Mouse (Mus musculus) heart, embryonic 14.5 days (tissue): ENCODE measurements around the gene Tasp1. TPM values are rescaled to one million over a fixed set of nuclear protein-coding genes. Genes with fewer than 3 reads are reported as not detected.
"Not testable (repeated sequence)": the region's sequence is repeated elsewhere in the genome, so short reads cannot be mapped to it uniquely, and the experiment has no call there.

Experiments
- ATAC-seq: fragments of 200-750 bp; cut with Nextera tagmentation; 2 replicates; pipeline ENCODE4 v1.8.0; 2017; ENCODE audit warnings: low read depth, moderate TSS enrichment; ENCODE audit not compliant: insufficient number of reproducible peaks, insufficient read depth, low FRiP score
- H3K27ac ChIP-seq, 2 experiments: fragments of 200-500 bp in 1 of 2; fragments of 300-500 bp in 1 of 2; sonication (generic) in 1 of 2; replicated peaks in 1 of 2; 2 replicates each; pipeline ENCODE4 v1.5.1; 2012 to 2014; ENCODE audit warnings: low read depth in 2 of 2, low read length in 2 of 2, control low read depth in 1 of 2, mild to moderate bottlenecking in 1 of 2, mixed read lengths in 1 of 2; ENCODE audit not compliant: control insufficient read depth in 1 of 2, insufficient read depth in 1 of 2
- H3K27me3 ChIP-seq: fragments of 300-500 bp; sonication (generic); 2 replicates; pipeline ENCODE4 v1.6.1; 2014; ENCODE audit warnings: mild to moderate bottlenecking, low read length, control low read depth; ENCODE audit not compliant: control insufficient read depth, insufficient read depth
- H3K36me3 ChIP-seq: fragments of 300-500 bp; sonication (generic); 2 replicates; pipeline ENCODE4 v1.6.1; 2014; ENCODE audit warnings: mild to moderate bottlenecking, control low read depth, low read length, mixed read lengths; ENCODE audit not compliant: control insufficient read depth, insufficient read depth
- H3K4me1 ChIP-seq, 2 experiments: fragments of 200-500 bp in 1 of 2; fragments of 300-500 bp in 1 of 2; sonication (generic) in 1 of 2; 2 replicates each; pipeline ENCODE4 v1.6.1; 2012 to 2014; ENCODE audit warnings: low read length in 2 of 2, control low read depth in 1 of 2, mixed read lengths in 1 of 2; ENCODE audit not compliant: control insufficient read depth in 2 of 2, insufficient read depth in 2 of 2
- H3K4me2 ChIP-seq: fragments of 300-500 bp; sonication (generic); 2 replicates; pipeline ENCODE4 v1.6.1; 2014; ENCODE audit warnings: mild to moderate bottlenecking, low read length
- H3K4me3 ChIP-seq, 2 experiments: fragments of 200-500 bp in 1 of 2; fragments of 300-500 bp in 1 of 2; sonication (generic) in 1 of 2; 2 replicates each; pipeline ENCODE4 v1.5.1; 2012 to 2014; ENCODE audit warnings: low read length in 2 of 2, mild to moderate bottlenecking in 2 of 2, control low read depth in 1 of 2, low read depth in 1 of 2, moderate library complexity in 1 of 2; ENCODE audit not compliant: control insufficient read depth in 1 of 2, insufficient read depth in 1 of 2
- H3K9ac ChIP-seq: fragments of 300-500 bp; sonication (generic); 2 replicates; pipeline ENCODE4 v1.6.1; 2014; ENCODE audit warnings: mild to moderate bottlenecking, low read length
- H3K9me3 ChIP-seq: fragments of 300-500 bp; sonication (generic); 2 replicates; pipeline ENCODE4 v1.6.1; 2016; ENCODE audit warnings: low read length, control low read depth; ENCODE audit not compliant: control insufficient read depth
- WGBS: fragments of 180-500 bp; shearing (Covaris S2); extraction: QIAGEN DNeasy Blood & Tissue Kit; methylation state at CpG from one replicate; pipeline ENCODE4 v1.1.7; 2014; 5-methylcytosine and 5-hydroxymethylcytosine counted together
- polyA plus RNA-seq: library from polyadenylated mRNA; unstranded; fragments of >200 nt; fragmentation: Nextera tagmentation; extraction: Ambion mirVana; gene quantifications from 2 replicates; pipeline ENCODE4 v1.2.1, GENCODE M21; 2014

Gene Tasp1
- polyA plus RNA-seq, 1 experiment from 2014 or later, result 13.6 TPM

DNA sequence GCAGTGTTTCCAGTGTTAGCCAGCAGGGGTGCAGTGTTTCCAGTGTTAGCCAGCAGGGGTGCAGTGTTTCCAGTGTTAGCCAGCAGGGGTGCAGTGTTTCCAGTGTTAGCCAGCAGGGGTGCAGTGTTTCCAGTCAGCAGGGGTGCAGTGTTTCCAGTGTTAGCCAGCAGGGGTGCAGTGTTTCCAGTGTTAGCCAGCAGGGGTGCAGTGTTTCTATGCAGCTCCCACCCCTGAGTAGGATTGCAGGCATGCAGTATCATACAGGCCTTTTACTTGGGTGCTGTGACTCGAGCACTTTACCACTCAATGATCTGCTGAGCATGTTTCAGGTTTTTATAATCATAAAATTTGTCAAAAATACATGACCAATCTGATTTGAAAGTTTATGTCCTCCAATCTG, 76.7 kb downstream of the Tasp1 start:
- not testable (repeated sequence) for H3K27ac ChIP-seq, H3K4me3 ChIP-seq, H3K4me2 ChIP-seq, H3K27me3 ChIP-seq, H3K4me1 ChIP-seq, H3K9ac ChIP-seq, H3K36me3 ChIP-seq, ATAC-seq, H3K9me3 ChIP-seq
- 93% methylated on average over 1 of the region's 1 CpGs for WGBS

DNA sequence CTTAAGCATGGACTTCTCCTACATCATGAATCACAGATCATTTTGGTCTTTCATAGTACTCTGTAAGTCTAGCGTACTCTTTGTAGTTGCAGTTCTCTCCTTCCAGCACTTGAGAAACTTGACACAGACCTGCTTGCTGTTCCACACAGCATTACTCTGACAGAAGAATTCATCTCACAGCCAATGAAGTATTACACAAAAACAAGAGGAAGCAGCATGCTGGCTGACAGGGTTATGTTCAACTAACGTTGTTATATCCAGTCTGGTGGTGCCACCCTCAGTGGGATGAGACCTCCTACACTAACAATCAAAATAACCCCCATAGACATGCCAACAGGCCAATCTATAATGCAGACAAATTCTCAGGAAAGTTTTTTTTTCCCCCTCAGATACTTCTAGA, 99.2 kb downstream of the Tasp1 start:
- H3K4me2 ChIP-seq, result no peak overlapping the region
- no peaks in the 10 kb centered on the region for H3K36me3 ChIP-seq
- no peak overlapping the region for H3K27ac ChIP-seq
- H3K4me1 ChIP-seq, result no peaks in the 10 kb centered on the region
- H3K9me3 ChIP-seq, result no peaks in the 10 kb centered on the region
- H3K9ac ChIP-seq, result no peak overlapping the region
- ATAC-seq, result no peak
- no peaks in the 10 kb centered on the region for H3K27me3 ChIP-seq
- no peak overlapping the region for H3K4me3 ChIP-seq
- 69% methylated on average over 2 of the region's 2 CpGs for WGBS

DNA sequence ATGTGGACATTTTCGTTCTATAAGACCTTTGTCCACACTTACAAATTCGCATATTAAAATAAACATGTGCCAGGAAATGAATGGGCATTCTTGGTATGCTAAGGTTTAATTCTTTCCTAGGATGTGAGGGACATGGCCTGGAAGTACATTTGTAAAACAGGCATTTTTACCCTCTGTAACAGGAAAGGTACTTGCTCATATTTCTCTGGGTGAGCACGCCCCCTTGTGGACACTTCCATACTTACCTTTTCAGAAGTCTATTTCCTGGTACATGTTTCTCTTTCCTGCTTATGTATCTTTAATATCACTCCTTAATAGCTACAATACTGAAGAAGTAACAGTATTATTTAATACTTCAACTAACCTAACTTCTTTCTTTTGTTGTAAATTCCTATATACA, 100.3 kb downstream of the Tasp1 start:
- ATAC-seq, result no peak
- Histone ChIP-seq H3K9ac (no peak overlapping the region), H3K9me3 (no peaks in the 10 kb centered on the region), H3K4me2 (no peak overlapping the region), H3K27me3 (no peaks in the 10 kb centered on the region), H3K4me1 (no peaks in the 10 kb centered on the region), H3K36me3 (no peaks in the 10 kb centered on the region), H3K4me3 (no peak overlapping the region), H3K27ac (no peak overlapping the region)
- WGBS, result 62% methylated on average over 3 of the region's 3 CpGs

DNA sequence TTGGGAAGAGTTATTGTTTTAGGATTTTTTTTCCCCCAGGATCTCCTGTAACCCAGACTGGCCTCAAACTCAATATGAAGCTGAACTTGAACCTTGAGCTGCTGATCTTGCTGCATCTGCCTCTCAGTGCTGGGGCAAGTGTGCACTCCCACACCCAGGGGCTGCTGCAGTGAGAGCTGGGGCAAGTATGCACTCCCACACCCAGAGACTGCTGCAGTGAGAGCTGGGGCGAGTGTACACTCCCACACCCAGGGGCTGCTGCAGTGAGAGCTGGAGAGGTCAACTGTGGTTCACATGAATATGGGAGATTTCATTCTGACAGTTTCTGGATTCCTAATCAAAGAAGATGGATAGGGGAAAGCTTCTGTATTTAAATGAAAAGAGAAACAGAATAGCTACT, 117.8 kb downstream of the Tasp1 start:
- Histone ChIP-seq H3K4me2 (no peak overlapping the region), H3K27ac (no peak overlapping the region), H3K9me3 (no peaks in the 10 kb centered on the region), H3K4me3 (no peak overlapping the region), H3K36me3 (no peaks in the 10 kb centered on the region), H3K9ac (no peak overlapping the region), H3K27me3 (no peaks in the 10 kb centered on the region), H3K4me1 (no peaks in the 10 kb centered on the region)
- 35% methylated on average over 1 of the region's 1 CpGs for WGBS
- no peak for ATAC-seq

DNA sequence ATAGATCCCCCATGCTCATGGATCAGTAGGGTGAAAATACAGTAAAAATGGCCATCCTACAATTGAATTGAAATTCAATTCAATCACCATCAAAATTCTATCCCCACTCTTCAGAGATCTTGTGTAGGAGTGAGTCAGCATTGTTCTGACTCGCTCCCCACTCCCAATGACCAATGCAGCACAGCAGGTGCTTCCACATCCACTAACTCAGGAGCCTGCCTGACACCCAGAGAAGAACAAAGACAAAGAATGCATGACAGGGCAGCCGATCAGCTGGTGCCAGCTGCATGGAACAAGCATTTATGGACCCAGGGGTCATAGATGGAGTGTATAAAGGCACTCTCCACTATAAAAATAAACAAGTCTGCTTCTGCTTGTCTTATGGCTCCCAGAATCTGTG, 129.0 kb downstream of the Tasp1 start:
- H3K36me3 ChIP-seq, result no peaks in the 10 kb centered on the region

DNA sequence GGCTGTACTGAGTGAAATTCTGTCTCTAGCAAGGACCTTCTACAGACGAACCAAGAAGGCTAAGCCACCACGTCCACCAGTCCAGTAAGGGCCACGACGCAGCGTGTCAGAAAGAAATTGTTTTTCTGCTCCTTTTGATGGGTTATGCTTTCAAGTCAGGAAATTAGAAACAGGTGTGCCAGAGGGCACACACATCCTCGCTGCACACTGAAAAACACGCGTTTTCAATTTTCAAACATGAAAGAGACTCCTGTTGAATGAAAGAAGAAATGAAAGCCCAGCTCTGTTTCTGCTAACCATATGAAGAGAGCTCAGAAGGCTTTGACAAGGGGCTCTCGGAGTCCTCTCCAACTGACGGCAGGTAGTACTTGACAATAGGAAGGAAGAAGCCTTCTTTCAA, 132.0 kb downstream of the Tasp1 start:
- Histone ChIP-seq H3K27me3 (no peaks in the 10 kb centered on the region), H3K4me1 (no peaks in the 10 kb centered on the region), H3K27ac (no peak overlapping the region), H3K36me3 (no peaks in the 10 kb centered on the region), H3K9ac (no peak overlapping the region), H3K9me3 (no peaks in the 10 kb centered on the region), H3K4me2 (no peak overlapping the region), H3K4me3 (no peak overlapping the region)
- WGBS, result 85% methylated on average over 10 of the region's 10 CpGs
- ATAC-seq, result no peak

More for the DNA sequence above, 129.0 kb downstream of the Tasp1 start:
- no peak overlapping the region for H3K4me3 ChIP-seq
- H3K27ac ChIP-seq, result no peak overlapping the region
- 72% methylated on average over 2 of the region's 2 CpGs for WGBS
- ATAC-seq, result no peak
- H3K9me3 ChIP-seq, result no peaks in the 10 kb centered on the region
- no peaks in the 10 kb centered on the region for H3K4me1 ChIP-seq
- H3K4me2 ChIP-seq, result no peak overlapping the region
- no peak overlapping the region for H3K9ac ChIP-seq
- no peaks in the 10 kb centered on the region for H3K27me3 ChIP-seq

DNA sequence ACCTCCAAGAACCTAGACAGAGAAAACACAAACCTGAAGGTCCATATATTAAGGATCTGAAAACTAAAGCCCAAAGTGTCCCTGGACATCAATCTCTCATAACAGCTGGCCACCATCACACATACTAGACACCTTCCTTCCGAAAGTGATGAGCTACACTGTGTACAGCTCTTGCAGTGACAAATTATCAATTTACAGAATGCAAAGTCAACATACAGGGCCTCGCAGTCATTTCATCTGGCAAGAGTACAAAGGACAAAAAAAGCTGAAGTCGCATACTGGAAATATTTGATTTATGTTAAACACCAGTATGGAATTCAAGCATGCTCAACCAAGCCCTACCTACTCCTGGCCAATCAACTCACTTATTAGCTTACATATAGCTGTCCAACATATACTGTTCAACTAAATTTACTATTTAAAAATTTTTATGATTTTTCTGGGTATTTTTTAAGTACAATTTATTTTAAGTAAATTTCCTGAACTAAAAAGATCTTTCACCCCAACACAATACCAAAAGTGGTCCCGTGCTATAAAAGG, 132.5 kb downstream of the Tasp1 start:
- 85% methylated on average over 4 of the region's 4 CpGs for WGBS
- ATAC-seq, result no peak
- no peak overlapping the region for H3K4me2 ChIP-seq

DNA sequence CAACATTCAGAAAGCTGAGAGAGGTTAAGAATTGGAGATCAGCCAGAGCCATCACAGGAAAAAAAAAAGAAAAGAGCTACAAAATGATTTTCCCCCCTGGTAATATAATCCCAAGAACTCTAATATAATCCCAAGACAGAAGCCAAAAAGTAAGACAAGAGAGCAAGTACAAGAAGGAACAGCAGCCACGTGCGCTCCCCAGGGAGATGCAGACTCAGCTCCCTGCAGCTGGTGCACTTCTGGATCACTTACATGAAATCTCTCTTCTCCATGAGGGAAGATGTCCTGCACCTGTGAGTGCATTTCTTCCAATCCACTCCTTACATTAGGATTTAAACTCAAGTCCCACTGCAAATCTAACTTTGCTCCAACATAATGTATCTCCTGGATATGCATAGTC, 134.4 kb downstream of the Tasp1 start:
- H3K36me3 ChIP-seq, result no peaks in the 10 kb centered on the region
- H3K27ac ChIP-seq, result no peak overlapping the region
- H3K27me3 ChIP-seq, result no peaks in the 10 kb centered on the region
- no peak overlapping the region for H3K4me3 ChIP-seq
- no peak for ATAC-seq
- H3K9me3 ChIP-seq, result no peaks in the 10 kb centered on the region
- no peak overlapping the region for H3K4me2 ChIP-seq
- 87% methylated on average over 2 of the region's 2 CpGs for WGBS
- no peak overlapping the region for H3K9ac ChIP-seq
- no peaks in the 10 kb centered on the region for H3K4me1 ChIP-seq

More for the DNA sequence above, 132.5 kb downstream of the Tasp1 start:
- Histone ChIP-seq H3K4me1 (no peaks in the 10 kb centered on the region), H3K4me3 (no peak overlapping the region), H3K27me3 (no peaks in the 10 kb centered on the region), H3K9ac (no peak overlapping the region), H3K36me3 (no peaks in the 10 kb centered on the region), H3K9me3 (no peaks in the 10 kb centered on the region), H3K27ac (no peak overlapping the region)
